Mouse (Mus musculus): ENCODE data around the gene Mrpl14.

DNA sequence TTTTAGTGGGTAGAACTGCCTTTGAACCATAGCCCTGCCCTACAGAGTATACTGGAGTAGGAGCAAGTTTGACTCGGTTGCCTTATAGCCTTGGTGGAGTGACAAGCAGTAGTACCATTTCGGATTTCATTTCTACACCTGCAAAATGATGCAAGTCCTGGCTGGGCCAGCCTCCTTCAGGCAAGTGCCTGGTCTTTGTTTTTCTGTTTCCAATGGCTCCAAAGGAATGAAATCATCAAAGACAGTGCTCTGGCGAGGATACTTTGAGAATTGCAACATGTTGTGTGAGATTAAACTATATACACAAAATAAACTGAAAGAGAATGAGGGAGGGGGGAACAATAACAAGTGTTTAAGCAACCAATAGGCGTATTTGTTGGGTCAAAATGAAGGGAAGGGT lies 3.9 kb downstream of the Mrpl14 start:
- TF ChIP-seq CTCF (IDR thresholded peaks at IDR 0.05; ENCODE audit: control insufficient read depth, insufficient read depth, insufficient read length) (no peak), USF1 (IDR thresholded peaks at IDR 0.05; ENCODE audit: low read depth) (no peak), MYOD1 (IDR thresholded peaks at IDR 0.05; ENCODE audit: control insufficient read depth, insufficient read length, low read depth) (no peak)

Data from C2C12 (cell line).